Mouse (Mus musculus): ENCODE results near the gene Antxr2. TPM values are rescaled to one million over a fixed set of nuclear protein-coding genes. Genes with fewer than 3 reads are reported as not detected.

Antxr2 gene
- polyA plus RNA-seq, 2 experiments: 1.1 to 4.0 TPM

DNA sequence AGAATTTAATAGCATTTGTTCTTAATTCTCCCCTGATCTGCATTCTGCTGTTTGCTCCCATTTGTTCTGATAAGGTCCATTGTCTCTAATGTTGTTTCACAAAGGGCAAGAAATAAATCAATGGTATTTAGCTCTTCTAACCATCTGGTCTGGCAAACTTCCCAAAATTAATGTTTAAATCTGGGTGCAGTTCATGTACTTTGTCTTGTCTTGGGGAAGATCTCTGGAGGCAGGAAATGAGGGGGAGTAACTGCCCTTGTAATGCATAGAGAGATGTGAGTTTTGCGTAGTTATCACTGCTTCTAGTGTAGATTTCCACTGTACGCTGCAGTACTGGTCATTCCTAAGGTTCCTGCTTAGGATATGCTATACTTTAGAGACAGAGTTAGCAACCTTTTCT lies 193.5 kb downstream of the Antxr2 start:
- H3K27ac ChIP-seq: no peak overlapping the region
- no peaks in the 10 kb centered on the region for H3K27me3 ChIP-seq (ENCODE audit: control insufficient read depth, insufficient read depth, low read length)
- no peak overlapping the region for H3K9ac ChIP-seq (replicated peaks)
- DNase-seq (ENCODE audit: low read depth in 3 of 3, low spot score in 3 of 3): no peak
- H3K9me3 ChIP-seq (ENCODE audit: control insufficient read depth, low read length): no peaks in the 10 kb centered on the region
- peaks cover 0 to 2% of the 10 kb centered on the region in 2 experiments; a peak in 1 of 4 replicates for H3K4me1 ChIP-seq (replicated peaks; ENCODE audit: control insufficient read depth in 2 of 2, insufficient read depth in 2 of 2, low read length in 1 of 2)
- no peak overlapping the region for H3K4me2 ChIP-seq (ENCODE audit: low read depth)
- 64% methylated on average over 2 of the region's 2 CpGs for WGBS (ENCODE audit: insufficient replicate concordance)
- H3K4me3 ChIP-seq (ENCODE audit: insufficient read depth in 1 of 2, low read depth in 2 of 2, low read length in 2 of 2): no peak overlapping the region
- no peaks in the 10 kb centered on the region for H3K36me3 ChIP-seq (replicated peaks; ENCODE audit: control insufficient read depth, insufficient read depth, low read depth)
- no peak for TF ChIP-seq CTCF (IDR thresholded peaks at IDR 0.05; ENCODE audit: low read depth)
- no peak for TF ChIP-seq EP300 (IDR thresholded peaks at IDR 0.05; ENCODE audit: low read depth)
- ATAC-seq (ENCODE audit: insufficient read depth): no peak

GRCm38 (mm10) chr5:97835418-97835817 lies 195.4 kb downstream of the Antxr2 start:
- Histone ChIP-seq H3K9ac (replicated peaks) (no peak overlapping the region), H3K4me3 (ENCODE audit: insufficient read depth in 1 of 2, low read depth in 2 of 2, low read length in 2 of 2) (no peak overlapping the region), H3K27ac (no peak overlapping the region), H3K36me3 (replicated peaks; ENCODE audit: control insufficient read depth, insufficient read depth, low read depth) (no peaks in the 10 kb centered on the region), H3K4me2 (ENCODE audit: low read depth) (no peak overlapping the region), H3K4me1 (replicated peaks; ENCODE audit: control insufficient read depth in 2 of 2, insufficient read depth in 2 of 2, low read length in 1 of 2) (peaks cover 0 to 2% of the 10 kb centered on the region in 2 experiments; a peak in 1 of 4 replicates), H3K9me3 (ENCODE audit: control insufficient read depth, low read length) (no peaks in the 10 kb centered on the region), H3K27me3 (ENCODE audit: control insufficient read depth, insufficient read depth, low read length) (no peaks in the 10 kb centered on the region)
- WGBS (ENCODE audit: insufficient replicate concordance): 42% methylated on average over 2 of the region's 2 CpGs
- DNase-seq (ENCODE audit: low read depth in 3 of 3, low spot score in 3 of 3) (no peak), ATAC-seq (ENCODE audit: insufficient read depth) (no peak)
- TF ChIP-seq CTCF (IDR thresholded peaks at IDR 0.05; ENCODE audit: low read depth) (no peak), EP300 (IDR thresholded peaks at IDR 0.05; ENCODE audit: low read depth) (no peak)

GRCm38 (mm10) chr5:97834770-97835169 lies 196.1 kb downstream of the Antxr2 start:
- Histone ChIP-seq H3K36me3 (replicated peaks; ENCODE audit: control insufficient read depth, insufficient read depth, low read depth) (no peaks in the 10 kb centered on the region), H3K4me1 (replicated peaks; ENCODE audit: control insufficient read depth in 2 of 2, insufficient read depth in 2 of 2, low read length in 1 of 2) (peaks cover 0 to 2% of the 10 kb centered on the region in 2 experiments; a peak in 1 of 4 replicates), H3K9me3 (ENCODE audit: control insufficient read depth, low read length) (no peaks in the 10 kb centered on the region), H3K9ac (replicated peaks) (no peak overlapping the region), H3K27me3 (ENCODE audit: control insufficient read depth, insufficient read depth, low read length) (no peaks in the 10 kb centered on the region), H3K27ac (no peak overlapping the region), H3K4me3 (ENCODE audit: insufficient read depth in 1 of 2, low read depth in 2 of 2, low read length in 2 of 2) (no peak overlapping the region), H3K4me2 (ENCODE audit: low read depth) (no peak overlapping the region)
- TF ChIP-seq CTCF (IDR thresholded peaks at IDR 0.05; ENCODE audit: low read depth): no peak
- no peak for TF ChIP-seq EP300 (IDR thresholded peaks at IDR 0.05; ENCODE audit: low read depth)
- DNase-seq (ENCODE audit: low read depth in 3 of 3, low spot score in 3 of 3) (peak; percentile 10 to 12 (median 10)), ATAC-seq (ENCODE audit: insufficient read depth) (peak; percentile 72)
- WGBS (ENCODE audit: insufficient replicate concordance): 46% methylated on average over 1 of the region's 1 CpGs

Other genes with a start within 250 kb of the Antxr2 start
- 0.03 TPM in 1 of 2 replicates, not detected in the other for gene Prdm8, start 136.2 kb upstream of the Antxr2 start, polyA plus RNA-seq (2012; rRNA removed)
- gene Prdm8, start 136.2 kb upstream of the Antxr2 start, polyA plus RNA-seq (2014; fragmentation: Nextera tagmentation; extraction: Ambion mirVana): not detected in 2 replicates
- 0.01 TPM in 1 of 2 replicates, not detected in the other for gene Fgf5, start 223.1 kb upstream of the Antxr2 start, polyA plus RNA-seq (2012; rRNA removed)
- 0.15 and 0.19 TPM in 2 replicates for gene Fgf5, start 223.1 kb upstream of the Antxr2 start, polyA plus RNA-seq (2014; fragmentation: Nextera tagmentation; extraction: Ambion mirVana)